In genomic region chr1:194026958-194027692, GRCm38 (mm10) we compare ENCODE assay signal across 24 mouse cellular contexts.
A peak's percentile ranks its signal among the peaks of the same experiment; 100 is the strongest.
DNase-seq lines count a peak whose midpoint lies in the region; ATAC-seq and TF ChIP-seq lines count a peak whose summit lies in the region.
"Had no signal": no experiment of that assay in that cellular context is flagged by ENCODE, and none has a peak within 500 bp of the region (broad histone marks: within the 10 kb centered on the region; RNA-seq: fewer than 3 reads in every experiment).

No protein-coding gene starts in this region.

- H3K4me2 ChIP-seq in heart, embryonic 11.5 days, result no peak overlapping the region
- no peak overlapping the region for H3K4me2 ChIP-seq in kidney, postnatal 0 days (ENCODE audit: low read length)
- H3K4me2 ChIP-seq in hindbrain, embryonic 15.5 days, result no peak overlapping the region
- H3K4me2 ChIP-seq: intestine, embryonic 15.5 days; liver, embryonic 11.5 days; stomach, embryonic 15.5 days had no signal

- H3K4me3 ChIP-seq in heart, embryonic 11.5 days (ENCODE audit: low read depth, low read length), result no peak overlapping the region
- no peak overlapping the region for H3K4me3 ChIP-seq in kidney, postnatal 0 days (replicated peaks; ENCODE audit: low read depth, low read length)
- no peak overlapping the region for H3K4me3 ChIP-seq in hindbrain, embryonic 15.5 days
- H3K4me3 ChIP-seq: gastrocnemius, adult 2 months; intestine, embryonic 15.5 days; left cerebral cortex, adult 2 months; megakaryocyte, embryonic 14.5 days; myocyte; stomach, embryonic 15.5 days had no signal

- ATAC-seq in heart, embryonic 11.5 days (replicated peaks; ENCODE audit: insufficient number of reproducible peaks, low FRiP score, low TSS enrichment), result no peak
- peak; percentile 49 for ATAC-seq in kidney, postnatal 0 days (replicated peaks; ENCODE audit: low FRiP score, low read depth)
- peak; percentile 30; the same call in 1 of the 2 replicates for ATAC-seq in hindbrain, embryonic 15.5 days (ENCODE audit: low FRiP score, low read depth)
- ATAC-seq: intestine, embryonic 15.5 days had no signal

- no peak overlapping the region for H3K9ac ChIP-seq in heart, embryonic 11.5 days (ENCODE audit: low read depth, low read length)
- no peak overlapping the region for H3K9ac ChIP-seq in kidney, postnatal 0 days (ENCODE audit: low read depth, low read length)
- H3K9ac ChIP-seq in hindbrain, embryonic 15.5 days, result no peak overlapping the region
- H3K9ac ChIP-seq: intestine, embryonic 15.5 days; stomach, embryonic 15.5 days had no signal

- WGBS in heart, embryonic 11.5 days (ENCODE audit: insufficient replicate concordance), result 48% methylated on average over 7 of the region's 7 CpGs
- WGBS in kidney, postnatal 0 days, result 59% methylated on average over 7 of the region's 7 CpGs
- WGBS in hindbrain, embryonic 15.5 days, result 64% methylated on average over 7 of the region's 7 CpGs

- peak; percentile 74 for DNase-seq in heart, adult 11 months
- no peak for DNase-seq in kidney, postnatal 0 days (ENCODE audit: low spot score)
- DNase-seq in kidney, adult 9 months, result no peak
- peak; percentile 31 for DNase-seq in retina, embryonic 14.5 days (ENCODE audit: low spot score)
- no peak for DNase-seq in left cerebral cortex, postnatal 10 days (ENCODE audit: extremely low spot score in 1 of 2, low spot score in 2 of 2)
- DNase-seq: B cell, adult 2 months; cerebellum, postnatal 10 days; gastrocnemius, adult 2 months; heart, postnatal 36 days; kidney, postnatal 14 days; layer of hippocampus, adult 9-11 months; lung, adult 18-20 months; lung, postnatal 14 days; right cerebral cortex, postnatal 14 days; thymus, adult 18-20 months; thymus, postnatal 4 days had no signal

- no peaks in the 10 kb centered on the region for H3K36me3 ChIP-seq in heart, embryonic 11.5 days (ENCODE audit: control insufficient read depth, insufficient read depth, low read length)
- H3K36me3 ChIP-seq in kidney, postnatal 0 days (ENCODE audit: insufficient read depth, low read length), result no peaks in the 10 kb centered on the region
- no peaks in the 10 kb centered on the region for H3K36me3 ChIP-seq in hindbrain, embryonic 15.5 days
- H3K36me3 ChIP-seq: intestine, embryonic 15.5 days; stomach, embryonic 15.5 days had no signal

- intact Hi-C loops in left cerebral cortex, postnatal 10 days (cut with DNase I), result no loop called here

- no peaks in the 10 kb centered on the region for H3K27me3 ChIP-seq in heart, embryonic 11.5 days (ENCODE audit: control insufficient read depth, insufficient read depth, low read length)
- no peaks in the 10 kb centered on the region for H3K27me3 ChIP-seq in kidney, postnatal 0 days (ENCODE audit: insufficient read depth, low read length)
- no peaks in the 10 kb centered on the region for H3K27me3 ChIP-seq in hindbrain, embryonic 15.5 days
- H3K27me3 ChIP-seq: intestine, embryonic 15.5 days; stomach, embryonic 15.5 days had no signal

- H3K9me3 ChIP-seq in heart, embryonic 11.5 days (replicated peaks; ENCODE audit: control insufficient read depth, low read length), result no peaks in the 10 kb centered on the region
- H3K9me3 ChIP-seq in kidney, postnatal 0 days (replicated peaks; ENCODE audit: low read length), result no peaks in the 10 kb centered on the region
- H3K9me3 ChIP-seq in hindbrain, embryonic 15.5 days, result no peaks in the 10 kb centered on the region
- H3K9me3 ChIP-seq: intestine, embryonic 15.5 days; stomach, embryonic 15.5 days had no signal

- H3K27ac ChIP-seq in heart, embryonic 11.5 days (ENCODE audit: low read depth, low read length), result no peak overlapping the region
- H3K27ac ChIP-seq in kidney, postnatal 0 days, result no peak overlapping the region
- H3K27ac ChIP-seq in hindbrain, embryonic 15.5 days (replicated peaks), result no peak overlapping the region
- H3K27ac ChIP-seq: gastrocnemius, adult 2 months; intestine, embryonic 15.5 days; left cerebral cortex, adult 2 months; stomach, embryonic 15.5 days had no signal

- TF ChIP-seq CTCF in kidney, postnatal 0 days (IDR thresholded peaks at IDR 0.05; ENCODE audit: low read depth), result no peak

- H3K4me1 ChIP-seq in heart, embryonic 11.5 days (ENCODE audit: control insufficient read depth, insufficient read depth, low read length), result peaks cover 7% of the 10 kb centered on the region; the same call in 1 of the 2 replicates
- no peaks in the 10 kb centered on the region for H3K4me1 ChIP-seq in kidney, postnatal 0 days (replicated peaks; ENCODE audit: insufficient read depth, low read length)
- H3K4me1 ChIP-seq in hindbrain, embryonic 15.5 days (replicated peaks), result no peaks in the 10 kb centered on the region
- H3K4me1 ChIP-seq: intestine, embryonic 15.5 days; stomach, embryonic 15.5 days had no signal

Comparison
In these comparisons a context has a peak if more than half of its experiments do, and no peak if none do; other contexts are left out.
1. DNase-seq: peak in heart, adult 11 months (single experiment) and retina, embryonic 14.5 days (single experiment); none in kidney, postnatal 0 days (single experiment), kidney, adult 9 months (single experiment) and left cerebral cortex, postnatal 10 days (0 of 2).